Mouse (Mus musculus): ENCODE measurements around the gene Fam120a. TPM values are rescaled to one million over a fixed set of nuclear protein-coding genes. Genes with fewer than 3 reads are reported as not detected.
A peak's percentile ranks its signal among the peaks of the same experiment; 100 is the strongest.

Gene Fam120a
- polyA plus RNA-seq, 1 experiment from 2014 or later = 24.2 TPM

- H3K36me3 ChIP-seq (ENCODE audit: control insufficient read depth, insufficient read depth) = no peaks in the 10 kb centered on the region
- no peaks in the 10 kb centered on the region for H3K4me1 ChIP-seq (replicated peaks; ENCODE audit: control insufficient read depth, insufficient read depth, low read length)
- no peak overlapping the region for H3K4me2 ChIP-seq (replicated peaks; ENCODE audit: low read depth)
- no peak overlapping the region for H3K27ac ChIP-seq (ENCODE audit: low read depth, low read length)
- no peaks in the 10 kb centered on the region for H3K27me3 ChIP-seq (replicated peaks; ENCODE audit: control insufficient read depth, insufficient read depth, low read length)
- no peak overlapping the region for H3K9ac ChIP-seq (ENCODE audit: low read depth, low read length)
- no peaks in the 10 kb centered on the region for H3K9me3 ChIP-seq (ENCODE audit: control insufficient read depth)
- 71% methylated on average over 3 of the region's 3 CpGs for WGBS
- no peak overlapping the region for H3K4me3 ChIP-seq (ENCODE audit: low read depth, low read length)
- no peak for TF ChIP-seq CTCF (IDR thresholded peaks at IDR 0.05; ENCODE audit: low read depth)
- no peak for ATAC-seq
Observed at GRCm38 (mm10) chr13:49001691-49002090, 33.9 kb upstream of the Fam120a start.

- H3K4me3 ChIP-seq (ENCODE audit: low read depth, low read length) = no peak overlapping the region
- 7% methylated on average over 6 of the region's 6 CpGs for WGBS
- no peak overlapping the region for H3K4me2 ChIP-seq (replicated peaks; ENCODE audit: low read depth)
- no peaks in the 10 kb centered on the region for H3K9me3 ChIP-seq (ENCODE audit: control insufficient read depth)
- no peaks in the 10 kb centered on the region for H3K4me1 ChIP-seq (replicated peaks; ENCODE audit: control insufficient read depth, insufficient read depth, low read length)
- H3K9ac ChIP-seq (ENCODE audit: low read depth, low read length) = no peak overlapping the region
- no peaks in the 10 kb centered on the region for H3K36me3 ChIP-seq (ENCODE audit: control insufficient read depth, insufficient read depth)
- TF ChIP-seq CTCF (IDR thresholded peaks at IDR 0.05; ENCODE audit: low read depth) = peak; percentile 84
- 0 out of 2 replicates have a peak, but pooled peaks have one; percentile 36 for ATAC-seq
- H3K27ac ChIP-seq (ENCODE audit: low read depth, low read length) = no peak overlapping the region
- no peaks in the 10 kb centered on the region for H3K27me3 ChIP-seq (replicated peaks; ENCODE audit: control insufficient read depth, insufficient read depth, low read length)
Observed at GRCm38 (mm10) chr13:48998591-48998990, 30.8 kb upstream of the Fam120a start.

GRCm38 (mm10) chr13:48996731-48997130 is 28.9 kb upstream of the Fam120a start:
- H3K9ac ChIP-seq (ENCODE audit: low read depth, low read length) = no peak overlapping the region
- H3K4me2 ChIP-seq (replicated peaks; ENCODE audit: low read depth) = no peak overlapping the region
- no peak for ATAC-seq
- no peaks in the 10 kb centered on the region for H3K4me1 ChIP-seq (replicated peaks; ENCODE audit: control insufficient read depth, insufficient read depth, low read length)
- 89% methylated on average over 4 of the region's 4 CpGs for WGBS
- no peak overlapping the region for H3K4me3 ChIP-seq (ENCODE audit: low read depth, low read length)
- no peak overlapping the region for H3K27ac ChIP-seq (ENCODE audit: low read depth, low read length)
- no peaks in the 10 kb centered on the region for H3K9me3 ChIP-seq (ENCODE audit: control insufficient read depth)
- H3K27me3 ChIP-seq (replicated peaks; ENCODE audit: control insufficient read depth, insufficient read depth, low read length) = no peaks in the 10 kb centered on the region
- no peaks in the 10 kb centered on the region for H3K36me3 ChIP-seq (ENCODE audit: control insufficient read depth, insufficient read depth)
- TF ChIP-seq CTCF (IDR thresholded peaks at IDR 0.05; ENCODE audit: low read depth) = no peak

GRCm38 (mm10) chr13:48994903-48995302 is 27.1 kb upstream of the Fam120a start:
- TF ChIP-seq CTCF (IDR thresholded peaks at IDR 0.05; ENCODE audit: low read depth) = no peak
- Histone ChIP-seq H3K9me3 (ENCODE audit: control insufficient read depth) (no peaks in the 10 kb centered on the region), H3K4me2 (replicated peaks; ENCODE audit: low read depth) (no peak overlapping the region), H3K9ac (ENCODE audit: low read depth, low read length) (no peak overlapping the region), H3K27ac (ENCODE audit: low read depth, low read length) (no peak overlapping the region), H3K4me3 (ENCODE audit: low read depth, low read length) (no peak overlapping the region), H3K36me3 (ENCODE audit: control insufficient read depth, insufficient read depth) (no peaks in the 10 kb centered on the region), H3K4me1 (replicated peaks; ENCODE audit: control insufficient read depth, insufficient read depth, low read length) (no peaks in the 10 kb centered on the region), H3K27me3 (replicated peaks; ENCODE audit: control insufficient read depth, insufficient read depth, low read length) (no peaks in the 10 kb centered on the region)
- no peak for ATAC-seq
- WGBS = 36% methylated on average over 3 of the region's 3 CpGs

- Histone ChIP-seq H3K4me1 (replicated peaks; ENCODE audit: control insufficient read depth, insufficient read depth, low read length) (no peaks in the 10 kb centered on the region), H3K4me3 (ENCODE audit: low read depth, low read length) (no peak overlapping the region), H3K27ac (ENCODE audit: low read depth, low read length) (no peak overlapping the region), H3K27me3 (replicated peaks; ENCODE audit: control insufficient read depth, insufficient read depth, low read length) (no peaks in the 10 kb centered on the region), H3K9ac (ENCODE audit: low read depth, low read length) (no peak overlapping the region), H3K36me3 (ENCODE audit: control insufficient read depth, insufficient read depth) (no peaks in the 10 kb centered on the region), H3K4me2 (replicated peaks; ENCODE audit: low read depth) (no peak overlapping the region), H3K9me3 (ENCODE audit: control insufficient read depth) (no peaks in the 10 kb centered on the region)
- ATAC-seq = no peak
- TF ChIP-seq CTCF (IDR thresholded peaks at IDR 0.05; ENCODE audit: low read depth) = no peak
Observed at GRCm38 (mm10) chr13:48992914-48993313, 25.1 kb upstream of the Fam120a start.

GRCm38 (mm10) chr13:48990138-48990537 is 22.3 kb upstream of the Fam120a start:
- no peaks in the 10 kb centered on the region for H3K4me1 ChIP-seq (replicated peaks; ENCODE audit: control insufficient read depth, insufficient read depth, low read length)
- H3K27me3 ChIP-seq (replicated peaks; ENCODE audit: control insufficient read depth, insufficient read depth, low read length) = no peaks in the 10 kb centered on the region
- H3K4me2 ChIP-seq (replicated peaks; ENCODE audit: low read depth) = no peak overlapping the region
- H3K9ac ChIP-seq (ENCODE audit: low read depth, low read length) = no peak overlapping the region
- H3K36me3 ChIP-seq (ENCODE audit: control insufficient read depth, insufficient read depth) = no peaks in the 10 kb centered on the region
- H3K4me3 ChIP-seq (ENCODE audit: low read depth, low read length) = no peak overlapping the region
- TF ChIP-seq CTCF (IDR thresholded peaks at IDR 0.05; ENCODE audit: low read depth) = no peak
- 84% methylated on average over 2 of the region's 2 CpGs for WGBS
- no peaks in the 10 kb centered on the region for H3K9me3 ChIP-seq (ENCODE audit: control insufficient read depth)
- ATAC-seq = no peak
- H3K27ac ChIP-seq (ENCODE audit: low read depth, low read length) = no peak overlapping the region
